Mouse (Mus musculus) natural killer cell, adult 2 months (primary cell): ENCODE measurements around the gene Lztr1.

ENCODE experiments used
- DNase-seq, 2 experiments: peaks; one replicate each; pipeline ENCODE4 v3.0.0; 2022; ENCODE audit warnings: low spot score in 2 of 2

Lztr1 gene

DNA sequence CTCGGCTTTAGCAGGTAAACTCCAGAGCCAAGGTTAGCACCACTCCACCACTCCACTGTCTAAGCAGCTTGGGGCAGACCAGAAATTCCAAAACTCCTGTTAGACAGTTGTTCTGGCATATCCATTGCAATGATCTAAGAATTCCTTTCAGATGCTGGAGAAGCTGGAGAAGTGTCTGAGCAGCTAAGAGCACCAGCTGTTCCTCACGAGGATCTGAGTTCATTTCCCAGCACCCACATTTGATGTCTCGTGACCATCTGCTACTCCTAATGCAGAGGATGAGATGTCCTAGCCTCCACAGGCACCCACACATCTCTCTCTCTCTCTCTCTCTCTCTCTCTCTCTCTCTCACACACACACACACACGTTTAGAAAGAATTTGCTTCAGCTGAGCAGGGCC, 48.4 kb downstream of the Lztr1 start:
- DNase-seq: no peak

DNA sequence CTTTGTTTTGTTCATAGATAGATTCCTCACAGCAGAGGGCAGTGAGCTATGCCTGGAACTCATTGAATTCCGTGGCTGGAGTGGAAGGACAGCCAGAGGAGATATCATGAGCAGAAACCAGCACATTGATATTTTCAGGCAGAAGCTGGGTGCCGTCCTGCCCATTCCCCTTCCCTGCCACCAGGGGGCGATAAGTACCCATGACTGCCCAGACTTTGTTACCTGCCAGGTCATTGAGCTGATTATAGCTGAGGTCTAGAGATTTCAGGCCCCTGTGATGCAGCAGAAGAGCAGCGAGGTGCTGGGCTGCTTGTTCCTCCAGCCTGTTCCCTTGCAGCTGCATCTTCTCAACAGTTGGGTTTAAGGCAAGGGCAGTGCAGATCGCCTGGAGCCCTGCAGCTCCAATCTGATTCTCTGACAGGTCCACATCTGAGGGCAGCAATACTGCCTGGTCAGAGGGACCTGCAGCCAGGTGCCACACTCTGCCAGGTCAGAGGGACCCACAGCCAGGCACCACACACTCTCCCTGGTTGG, 49.5 kb downstream of the Lztr1 start:
- peak; percentile 39 to 67 for DNase-seq

DNA sequence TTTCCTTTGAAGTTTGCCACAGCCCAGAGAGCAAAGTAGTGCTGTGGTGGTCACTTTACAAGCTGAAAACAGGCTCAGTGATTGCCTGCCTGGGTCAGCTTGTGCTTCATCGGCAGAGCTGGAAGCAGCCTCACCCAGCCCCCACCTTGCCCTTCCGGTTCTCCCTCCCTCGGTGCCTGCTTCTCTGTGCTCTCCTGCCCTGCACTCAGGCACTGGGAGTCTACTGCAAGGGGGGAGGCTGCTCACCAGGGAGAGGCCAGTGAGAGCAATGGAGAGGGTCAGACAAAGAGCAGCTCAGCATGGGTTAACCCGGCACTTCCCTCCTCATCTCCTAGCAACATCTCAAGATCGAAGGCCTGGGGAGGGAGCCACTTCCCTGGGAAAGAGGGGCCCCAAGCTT, 50.3 kb downstream of the Lztr1 start:
- no peak for DNase-seq

DNA sequence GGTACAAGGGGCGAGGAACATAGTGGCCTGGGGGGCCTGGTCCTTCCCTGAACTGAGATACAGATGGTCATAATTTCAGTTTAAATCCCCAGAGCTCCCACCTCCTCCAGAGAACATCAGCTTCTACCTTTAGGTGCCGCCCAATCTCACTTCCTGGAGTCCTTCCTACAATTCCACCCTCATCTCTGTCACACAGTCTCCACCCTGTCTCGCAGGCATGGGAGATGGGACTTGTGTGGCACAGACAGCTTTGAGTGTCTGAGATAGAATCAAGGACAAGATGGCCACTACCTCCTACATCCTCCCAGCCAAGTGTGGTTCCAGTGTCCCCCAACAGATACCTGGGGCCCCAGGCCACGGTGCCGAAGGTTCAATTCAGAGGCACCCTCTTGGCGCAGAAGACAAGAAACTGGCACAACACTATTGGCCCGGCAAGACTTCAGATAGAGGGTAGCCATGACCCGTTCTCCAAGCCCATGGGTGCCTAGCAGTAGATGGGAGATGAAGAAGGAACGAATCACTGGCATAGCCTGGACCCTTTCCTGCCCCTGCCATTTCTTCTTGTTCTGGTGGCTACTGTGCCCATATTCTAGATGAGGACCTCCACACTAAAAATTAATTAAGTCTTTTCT, 51.0 kb downstream of the Lztr1 start:
- DNase-seq: no peak

DNA sequence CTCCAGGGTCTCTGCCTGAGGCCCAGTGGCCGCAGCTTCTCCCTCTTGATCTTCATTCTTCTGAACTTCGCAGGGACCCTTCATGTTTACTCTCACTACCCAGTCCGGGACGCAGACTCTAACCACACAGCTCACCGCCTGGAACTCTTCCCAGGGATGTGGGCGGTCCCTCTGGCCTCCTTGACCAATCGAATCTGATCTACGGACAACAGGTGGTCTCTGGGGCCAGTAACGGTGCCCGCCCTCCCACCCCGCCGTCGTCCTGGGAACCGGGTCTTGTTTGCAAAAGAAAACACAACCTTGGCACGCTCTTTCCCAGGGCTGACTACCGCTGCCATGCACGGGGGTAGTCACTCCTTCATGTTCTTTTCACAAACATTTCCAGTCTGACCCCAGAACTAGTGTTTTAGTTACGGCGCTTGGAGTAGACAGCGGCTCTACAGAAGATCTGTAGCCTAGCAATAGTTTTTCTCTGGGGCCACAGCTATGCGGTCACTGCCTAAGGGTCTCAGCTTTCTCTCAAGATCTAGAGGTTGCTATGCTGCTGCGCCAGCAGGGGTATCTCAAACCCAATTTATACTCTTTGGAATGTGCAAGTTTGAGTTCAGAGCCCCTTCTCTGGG, 52.8 kb downstream of the Lztr1 start, which contains the start of gene Lrrc74b:
Gene Lrrc74b (minus strand): TSS at position 120 of the 623 bp plus-strand sequence.
- DNase-seq: no peak

DNA sequence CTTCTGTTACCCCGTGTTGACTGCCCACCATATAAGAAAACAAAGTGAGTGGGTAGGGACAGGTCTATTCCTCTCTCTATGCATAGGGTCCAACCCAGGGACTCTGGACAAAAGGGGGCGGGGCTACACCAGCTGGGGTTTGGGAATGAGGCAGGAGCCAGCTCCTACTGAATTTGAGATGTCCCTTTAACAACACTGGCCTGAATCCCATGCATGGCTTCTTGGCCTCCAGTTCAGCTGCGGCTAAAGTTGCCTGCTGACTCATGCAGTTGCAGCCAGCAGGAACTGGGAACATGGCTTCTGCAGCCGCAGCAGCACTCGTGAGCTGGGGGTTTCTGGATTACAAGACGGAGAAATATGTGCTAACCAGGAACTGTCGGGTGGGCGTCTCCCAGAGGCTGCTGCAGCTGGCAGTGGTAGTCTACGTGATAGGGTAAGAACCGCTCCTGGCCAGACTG, 53.3 kb downstream of the Lztr1 start, which contains the start of gene P2rx6:
Gene P2rx6 (plus strand): TSS at position 135 of the 458 bp plus-strand sequence.
- no peak for DNase-seq

DNA sequence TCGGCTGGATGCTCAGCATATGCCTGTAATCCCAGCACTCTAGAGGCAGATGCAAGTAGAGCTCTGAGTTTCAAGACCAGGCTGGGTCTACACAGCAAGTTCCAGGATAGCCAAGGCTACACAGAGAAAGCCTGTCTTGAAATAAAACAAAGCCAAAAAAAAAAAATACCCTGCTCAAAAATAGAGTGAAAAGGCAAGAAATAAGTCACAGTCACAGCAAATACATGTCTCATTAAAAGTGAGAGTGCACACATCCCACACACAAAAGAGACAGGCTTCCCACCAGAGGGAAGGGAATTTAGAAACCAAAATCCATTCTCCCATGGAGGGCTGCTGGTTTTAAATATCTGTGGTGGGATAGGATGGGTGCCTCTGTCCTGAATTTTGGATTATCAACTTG, 55.1 kb downstream of the Lztr1 start:
- DNase-seq: no peak

DNA sequence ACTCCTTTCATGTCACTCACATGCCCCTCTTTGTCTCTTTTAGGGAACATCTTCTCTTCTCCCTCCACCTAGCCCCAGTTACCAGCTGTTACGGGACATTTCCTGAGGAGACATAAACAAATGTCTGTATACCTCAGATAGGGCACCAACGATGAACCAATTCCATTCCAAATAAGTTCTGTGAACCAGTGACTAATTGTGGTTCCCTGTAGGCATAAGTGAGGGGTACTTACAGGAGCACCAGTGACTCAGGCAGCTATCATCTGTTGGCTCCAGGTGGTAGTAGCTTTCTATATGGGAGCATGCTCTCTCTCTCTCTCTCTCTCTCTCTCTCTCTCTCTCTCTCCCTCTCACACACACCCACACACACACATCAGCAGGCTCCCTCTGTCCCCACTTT, 55.7 kb downstream of the Lztr1 start:
- no peak for DNase-seq

DNA sequence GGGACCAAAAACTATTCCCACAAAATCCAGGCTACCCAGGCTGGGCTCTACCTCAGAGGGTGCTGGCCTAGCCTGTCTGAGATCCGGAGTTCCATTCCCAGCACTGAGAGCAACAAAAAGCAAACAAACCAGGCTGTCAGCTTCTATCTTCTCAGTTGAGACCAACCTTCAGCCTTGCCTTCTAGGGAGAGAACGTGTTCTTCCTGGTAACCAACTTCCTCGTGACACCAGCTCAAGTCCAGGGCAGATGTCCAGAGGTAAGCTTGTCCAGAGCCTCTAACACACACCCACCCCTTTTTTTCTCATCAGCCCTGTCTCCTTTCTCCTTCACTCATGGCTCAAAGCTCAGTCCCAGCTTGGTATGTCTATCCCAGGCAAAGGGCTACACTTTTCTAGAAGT, 56.3 kb downstream of the Lztr1 start:
- no peak for DNase-seq

DNA sequence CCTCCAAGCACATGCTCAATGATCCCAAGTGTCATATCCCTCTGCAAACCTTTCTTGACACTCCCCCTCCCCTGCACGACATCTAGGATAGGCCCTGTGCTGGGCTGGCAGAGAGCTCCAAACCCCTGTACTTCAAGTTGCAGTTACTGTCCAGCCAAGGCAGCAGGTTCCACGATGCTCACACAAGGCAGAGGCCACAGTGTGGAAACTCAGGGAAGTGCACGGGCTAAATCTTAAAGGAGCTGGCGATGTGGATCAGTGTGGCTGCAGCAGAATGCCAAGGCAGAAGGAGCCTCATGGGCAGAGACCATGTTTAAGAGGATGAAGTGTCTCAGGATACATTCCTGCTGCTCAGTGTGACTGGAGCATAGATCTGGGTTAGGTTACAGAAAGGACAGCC, 57.7 kb downstream of the Lztr1 start:
- DNase-seq: no peak
